Mouse (Mus musculus) lung, adult 2 months (tissue): ENCODE measurements around the gene Cuta.

Experiments used
- CTCF ChIP-seq: fragments of 200-500 bp; IDR thresholded peaks from 2 replicates; pipeline ENCODE4 v1.5.1; 2011; ENCODE audit warnings: mild to moderate bottlenecking, low read length, control low read depth; ENCODE audit not compliant: insufficient read depth
- POLR2A ChIP-seq: fragments of 200-500 bp; IDR thresholded peaks from 2 replicates; pipeline ENCODE4 v1.6.1; 2011; ENCODE audit warnings: low read depth, mild to moderate bottlenecking, control low read depth, low read length, borderline replicate concordance; ENCODE audit errors: extremely low read depth

GRCm38 (mm10) chr17:26887926-26888325, 51.4 kb downstream of the Cuta start:
- TF ChIP-seq POLR2A (no peak), CTCF (no peak)
